Mouse (Mus musculus) testis, adult 2 months (tissue): Measurements from ENCODE around the gene Arxes2. TPM values are rescaled to one million over a fixed set of nuclear protein-coding genes. Genes with fewer than 3 reads are reported as not detected.
"Not testable (repeated sequence)": the region's sequence is repeated elsewhere in the genome, so short reads cannot be mapped to it uniquely, and the experiment has no call there.

Experiments used
- H3K27ac ChIP-seq: fragments of 200-500 bp; 2 replicates; pipeline ENCODE4 v1.5.1; 2012; ENCODE audit warnings: low read depth, low read length; ENCODE audit not compliant: control insufficient read depth, insufficient read depth
- H3K27me3 ChIP-seq: fragments of 200-500 bp; 2 replicates; pipeline ENCODE4 v1.6.1; 2012; ENCODE audit warnings: mild to moderate bottlenecking, low read length, moderate library complexity; ENCODE audit not compliant: control insufficient read depth, insufficient read depth
- H3K36me3 ChIP-seq: fragments of 200-500 bp; 2 replicates; pipeline ENCODE4 v1.6.1; 2012; ENCODE audit warnings: mild to moderate bottlenecking, low read length; ENCODE audit not compliant: control insufficient read depth, insufficient read depth
- H3K4me1 ChIP-seq: fragments of 200-500 bp; 2 replicates; pipeline ENCODE4 v1.6.1; 2012; ENCODE audit warnings: low read length; ENCODE audit not compliant: control insufficient read depth, insufficient read depth
- H3K4me3 ChIP-seq: fragments of 200-500 bp; 2 replicates; pipeline ENCODE4 v1.5.1; 2012; ENCODE audit warnings: low read depth, mild to moderate bottlenecking, low read length, moderate library complexity, mixed read lengths; ENCODE audit not compliant: control insufficient read depth
- CTCF ChIP-seq: fragments of 200-500 bp; IDR thresholded peaks from 2 replicates; pipeline ENCODE4 v1.5.1; 2012; ENCODE audit warnings: low read depth, mild to moderate bottlenecking, inconsistent platforms, low read length, moderate library complexity; ENCODE audit not compliant: control insufficient read depth, insufficient read depth, insufficient replicate concordance
- POLR2A ChIP-seq: fragments of 200-500 bp; IDR thresholded peaks from 2 replicates; pipeline ENCODE4 v1.6.1; 2012; ENCODE audit warnings: low read depth, mild to moderate bottlenecking, inconsistent platforms, low read length, moderate library complexity; ENCODE audit not compliant: control insufficient read depth
- polyA plus RNA-seq: library from polyadenylated mRNA; depleted of rRNA; stranded (reverse); fragments of >200 nt; gene quantifications from 2 replicates; pipeline ENCODE4 v1.2.3, GENCODE M21; 2012; rRNA removed

Arxes2 gene
- polyA plus RNA-seq, 1 experiment, result 7.1 TPM

DNA sequence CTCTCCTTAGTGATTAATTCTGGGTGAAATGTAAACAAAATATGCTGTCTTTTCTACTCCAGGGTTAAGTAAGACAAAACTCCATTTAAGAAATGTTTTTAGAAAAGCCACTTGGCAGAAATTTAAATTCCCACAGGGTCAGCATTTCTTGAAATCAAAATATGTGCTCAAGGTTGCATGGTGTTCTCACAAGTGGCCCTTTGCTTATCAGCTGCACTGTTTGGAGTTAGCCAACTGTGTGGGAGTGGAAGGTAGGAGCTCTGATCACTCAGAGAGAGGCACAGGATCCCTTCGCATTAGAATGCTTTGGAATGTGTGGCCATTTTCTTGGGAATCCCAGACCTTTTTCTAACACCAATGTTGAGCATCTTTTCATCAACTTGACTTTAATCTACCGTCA is 3.0 kb upstream of the Arxes2 start:
- H3K27me3 ChIP-seq, result no peaks in the 10 kb centered on the region
- H3K36me3 ChIP-seq, result no peaks in the 10 kb centered on the region
- H3K4me1 ChIP-seq, result no peaks in the 10 kb centered on the region
- TF ChIP-seq CTCF (no peak), POLR2A (no peak)
- no peak overlapping the region for H3K27ac ChIP-seq
- no peak overlapping the region for H3K4me3 ChIP-seq

GRCm38 (mm10) chrX:135993192-135993594 is 431 bp upstream of the Arxes2 start:
- not testable (repeated sequence) for H3K4me3 ChIP-seq, H3K36me3 ChIP-seq

DNA sequence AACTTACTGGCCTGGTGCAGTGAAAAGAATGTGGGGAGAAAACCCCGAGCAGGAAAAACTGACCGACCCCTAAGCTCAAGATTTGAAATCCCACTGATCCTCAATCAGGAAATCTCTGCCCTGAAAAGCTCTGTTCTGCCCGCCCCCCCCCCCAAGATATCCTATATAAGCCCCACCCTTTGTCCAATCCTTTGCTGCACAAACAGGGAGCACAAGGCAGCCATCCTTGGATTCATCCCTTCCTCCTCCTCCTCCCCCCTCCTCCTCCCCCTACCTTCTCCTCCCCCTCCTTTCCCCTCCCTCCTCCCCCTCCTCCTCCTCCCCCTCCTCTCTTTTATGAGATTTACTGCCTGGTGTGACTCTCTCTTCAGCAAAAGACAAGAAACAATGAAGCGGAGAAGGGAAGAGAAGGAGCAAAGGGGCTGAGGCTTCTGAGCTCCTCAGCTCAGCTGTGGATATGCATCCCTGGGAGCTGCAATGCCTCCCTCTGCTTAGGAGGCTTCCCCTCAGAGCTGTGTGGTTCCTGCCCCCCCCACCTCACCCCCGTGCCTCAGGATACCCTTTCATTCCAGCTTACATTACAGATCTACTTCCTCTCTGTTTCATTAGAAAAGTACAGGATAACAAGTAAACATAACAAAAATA is 13.7 kb downstream of the Arxes2 start:
- no peaks in the 10 kb centered on the region for H3K27me3 ChIP-seq
- no peaks in the 10 kb centered on the region for H3K36me3 ChIP-seq
- TF ChIP-seq CTCF, result no peak
- TF ChIP-seq POLR2A, result no peak
- no peak overlapping the region for H3K4me3 ChIP-seq
- H3K4me1 ChIP-seq, result no peaks in the 10 kb centered on the region
- no peak overlapping the region for H3K27ac ChIP-seq

More at GRCm38 (mm10) chrX:135993192-135993594, 431 bp upstream of the Arxes2 start:
- H3K4me1 ChIP-seq, H3K27me3 ChIP-seq, H3K27ac ChIP-seq: not testable (repeated sequence)

GRCm38 (mm10) chrX:136014392-136014791 is 20.8 kb downstream of the Arxes2 start:
- H3K27ac ChIP-seq, result no peak overlapping the region
- no peak for TF ChIP-seq CTCF
- TF ChIP-seq POLR2A, result no peak
- no peaks in the 10 kb centered on the region for H3K27me3 ChIP-seq
- H3K36me3 ChIP-seq, result no peaks in the 10 kb centered on the region
- no peaks in the 10 kb centered on the region for H3K4me1 ChIP-seq
- no peak overlapping the region for H3K4me3 ChIP-seq

DNA sequence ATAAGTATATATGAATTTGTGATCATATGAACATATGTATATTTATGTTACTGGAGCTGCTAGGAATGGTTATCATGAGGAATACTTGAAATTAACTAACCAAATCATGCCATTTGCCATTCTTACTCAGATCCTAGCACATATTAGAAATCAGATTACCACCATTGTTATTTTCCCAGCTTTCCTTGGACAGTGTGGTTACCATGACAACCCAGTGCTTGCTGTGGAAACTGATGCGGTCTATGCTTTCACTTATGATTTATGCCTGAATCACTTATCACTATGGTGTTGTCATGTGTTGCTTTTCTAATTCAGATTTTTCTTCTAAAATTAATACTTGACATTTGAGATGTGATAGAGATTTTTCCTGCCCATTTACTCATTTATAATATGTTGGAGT is 36.7 kb downstream of the Arxes2 start:
- H3K27ac ChIP-seq, result no peak overlapping the region
- no peak overlapping the region for H3K4me3 ChIP-seq
- H3K4me1 ChIP-seq, result no peaks in the 10 kb centered on the region
- H3K27me3 ChIP-seq, result no peaks in the 10 kb centered on the region
- TF ChIP-seq POLR2A, result no peak
- H3K36me3 ChIP-seq, result no peaks in the 10 kb centered on the region

DNA sequence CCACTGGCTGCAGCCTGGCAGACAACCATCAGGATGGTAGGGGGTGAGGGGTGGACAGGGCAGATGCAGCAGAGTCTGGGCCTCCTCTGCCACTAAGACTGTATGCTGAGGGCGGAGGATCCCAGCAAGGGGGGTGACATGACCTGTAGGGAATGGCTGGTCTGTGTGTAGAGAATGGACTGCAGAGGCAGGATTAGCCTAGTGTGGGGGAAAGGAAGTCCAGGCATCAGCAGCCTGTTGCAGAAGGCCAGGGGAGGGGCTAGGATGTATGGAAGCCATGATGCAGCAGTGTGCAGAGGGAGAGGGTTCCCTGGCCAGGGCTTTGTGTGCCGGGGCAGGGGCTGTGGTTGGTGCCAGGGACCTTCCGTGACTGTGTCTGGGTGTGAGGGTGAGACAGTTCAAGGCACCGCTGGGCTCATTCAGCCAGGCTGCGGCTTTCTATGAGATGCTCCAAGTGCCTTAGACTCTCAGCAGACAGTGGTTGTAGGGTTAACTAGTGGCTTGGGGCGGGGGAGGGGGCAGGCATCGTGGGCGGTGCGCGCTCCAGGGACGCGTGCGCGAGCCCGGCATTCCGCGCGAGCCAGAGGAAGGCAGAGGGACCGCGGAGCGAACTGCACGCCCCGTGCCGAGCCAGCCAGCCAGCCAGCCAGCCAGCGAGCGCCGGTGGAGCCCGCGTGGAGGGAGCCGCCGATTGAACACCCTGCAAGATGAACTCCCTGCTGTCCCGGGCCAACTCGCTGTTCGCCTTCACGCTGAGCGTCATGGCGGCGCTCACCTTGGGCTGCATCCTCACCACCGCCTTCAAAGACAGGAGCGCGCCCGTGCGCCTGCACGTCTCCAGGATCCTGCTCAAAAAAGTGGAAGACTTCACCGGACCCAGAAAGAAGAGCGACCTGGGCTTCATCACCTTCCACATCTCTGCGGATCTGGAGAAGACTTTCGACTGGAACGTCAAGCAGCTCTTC is 39.5 kb downstream of the Arxes2 start, which contains the start of gene Arxes1:
Gene Arxes1 (plus strand): TSS at position 569 of the 965 bp plus-strand sequence.
- not testable (repeated sequence) for H3K4me3 ChIP-seq, H3K36me3 ChIP-seq, H3K27me3 ChIP-seq, H3K4me1 ChIP-seq, H3K27ac ChIP-seq

GRCm38 (mm10) chrX:136043726-136044125 is 50.1 kb downstream of the Arxes2 start:
- no peaks in the 10 kb centered on the region for H3K27me3 ChIP-seq
- H3K4me3 ChIP-seq, result no peak overlapping the region
- H3K4me1 ChIP-seq, result no peaks in the 10 kb centered on the region
- H3K27ac ChIP-seq, result no peak overlapping the region
- H3K36me3 ChIP-seq, result no peaks in the 10 kb centered on the region
- TF ChIP-seq CTCF (no peak), POLR2A (no peak)

Other genes starting within 250 kb of the Arxes2 start
- gene Bhlhb9, start 196.2 kb upstream of the Arxes2 start, polyA plus RNA-seq, result 2.0 and 2.1 TPM in 2 replicates
- 9.3 and 14.6 TPM in 2 replicates for gene Gprasp2, start 154.8 kb upstream of the Arxes2 start, polyA plus RNA-seq
- 0.33 and 0.38 TPM in 2 replicates for gene Arxes1, start 39.5 kb downstream of the Arxes2 start, polyA plus RNA-seq
- gene Bex2, start 74.4 kb downstream of the Arxes2 start, polyA plus RNA-seq, result 3.1 and 3.9 TPM in 2 replicates
- 42.6 and 67.8 TPM in 2 replicates for gene Nxf3, start 91.4 kb downstream of the Arxes2 start, polyA plus RNA-seq
- 13.1 and 17.0 TPM in 2 replicates for gene Bex4, start 145.2 kb downstream of the Arxes2 start, polyA plus RNA-seq
- 3.8 and 4.2 TPM in 2 replicates for gene Tceal8, start 178.5 kb downstream of the Arxes2 start, polyA plus RNA-seq
- gene Tceal5, start 210.1 kb downstream of the Arxes2 start, polyA plus RNA-seq, result not detected in 2 replicates
- gene Tceal7, start 221.0 kb downstream of the Arxes2 start, polyA plus RNA-seq, result not detected in 2 replicates
- gene Bex1, start 221.7 kb downstream of the Arxes2 start, polyA plus RNA-seq, result 1.9 and 2.2 TPM in 2 replicates